ENCODE assay signal across 7 mouse cellular contexts in genomic region chr2:66179782-66180181, GRCm38 (mm10). TPM values are rescaled to one million over a fixed set of nuclear protein-coding genes. Genes with fewer than 3 reads are reported as not detected.
DNase-seq lines count a peak whose midpoint lies in the region; ATAC-seq and TF ChIP-seq lines count a peak whose summit lies in the region.

No protein-coding gene starts in this region.

- no peaks in the 10 kb centered on the region for H3K27me3 ChIP-seq in kidney, embryonic 16.5 days (ENCODE audit: insufficient read depth, low read length)
- no peaks in the 10 kb centered on the region for H3K27me3 ChIP-seq in forebrain, postnatal 0 days (ENCODE audit: insufficient read depth, low read length)
- H3K27me3 ChIP-seq in midbrain, embryonic 13.5 days, result no peaks in the 10 kb centered on the region

- DNase-seq in kidney, adult 8-10 months, result no peak
- DNase-seq in c-Kit-positive CD71-negative TER-119-negative erythroid progenitor cells, embryonic 14.5 days (ENCODE audit: low read depth), result peak; percentile 7
- peak; percentile 77 for DNase-seq in forebrain, postnatal 0 days
- no peak for DNase-seq in testis, postnatal 14 days (ENCODE audit: low spot score)

- no peaks in the 10 kb centered on the region for H3K9me3 ChIP-seq in kidney, embryonic 16.5 days (ENCODE audit: low read length)
- H3K9me3 ChIP-seq in forebrain, postnatal 0 days (ENCODE audit: low read length), result no peaks in the 10 kb centered on the region
- H3K9me3 ChIP-seq in midbrain, embryonic 13.5 days, result no peaks in the 10 kb centered on the region

- H3K4me2 ChIP-seq in kidney, embryonic 16.5 days (replicated peaks; ENCODE audit: low read depth, low read length), result 0 out of 2 replicates have a peak overlapping the region, but pooled peaks have one; percentile 16
- peak overlapping the region; percentile 42 for H3K4me2 ChIP-seq in forebrain, postnatal 0 days (ENCODE audit: low read depth)
- peak overlapping the region; percentile 27 for H3K4me2 ChIP-seq in midbrain, embryonic 13.5 days (replicated peaks)

- no peak for TF ChIP-seq CTCF in forebrain, postnatal 0 days (IDR thresholded peaks at IDR 0.05; ENCODE audit: low read depth)

- H3K4me3 ChIP-seq in kidney, embryonic 16.5 days (ENCODE audit: low read length), result peak overlapping the region; percentile 16; the same call in 1 of the 2 replicates
- H3K4me3 ChIP-seq in forebrain, postnatal 0 days (ENCODE audit: low read depth, low read length), result no peak overlapping the region
- H3K4me3 ChIP-seq in midbrain, embryonic 13.5 days (replicated peaks), result no peak overlapping the region

- WGBS in kidney, embryonic 16.5 days, result 49% methylated on average over 10 of the region's 10 CpGs
- WGBS in forebrain, postnatal 0 days, result 12% methylated on average over 10 of the region's 10 CpGs
- WGBS in midbrain, embryonic 13.5 days, result 25% methylated on average over 10 of the region's 10 CpGs

- H3K27ac ChIP-seq in kidney, embryonic 16.5 days (ENCODE audit: low read length), result no peak overlapping the region
- H3K27ac ChIP-seq in forebrain, postnatal 0 days (ENCODE audit: low read depth, low read length), result no peak overlapping the region
- no peak overlapping the region for H3K27ac ChIP-seq in midbrain, embryonic 13.5 days

- ATAC-seq in kidney, embryonic 16.5 days (ENCODE audit: low FRiP score, low TSS enrichment), result no peak
- peak; percentile 47; the same call in 1 of the 2 replicates for ATAC-seq in forebrain, postnatal 0 days
- no peak for ATAC-seq in midbrain, embryonic 13.5 days
- no peak for ATAC-seq in erythroblast, adult 5-6 weeks (replicated peaks; ENCODE audit: low FRiP score, poor library complexity, severe bottlenecking)

- H3K4me1 ChIP-seq in kidney, embryonic 16.5 days (ENCODE audit: insufficient read depth, low read length), result peaks cover 5% of the 10 kb centered on the region; the same call in 1 of the 2 replicates
- H3K4me1 ChIP-seq in forebrain, postnatal 0 days (ENCODE audit: insufficient read depth), result peaks cover 18% of the 10 kb centered on the region
- peaks cover 36% of the 10 kb centered on the region for H3K4me1 ChIP-seq in midbrain, embryonic 13.5 days (replicated peaks)

- H3K9ac ChIP-seq in kidney, embryonic 16.5 days (replicated peaks; ENCODE audit: low read length), result no peak overlapping the region
- no peak overlapping the region for H3K9ac ChIP-seq in forebrain, postnatal 0 days
- no peak overlapping the region for H3K9ac ChIP-seq in midbrain, embryonic 13.5 days (replicated peaks)

- H3K36me3 ChIP-seq in kidney, embryonic 16.5 days (ENCODE audit: insufficient read depth, low read length), result 0 out of 2 replicates have a peak, but pooled peaks cover 3% of the 10 kb centered on the region
- H3K36me3 ChIP-seq in forebrain, postnatal 0 days (ENCODE audit: insufficient read depth), result no peaks in the 10 kb centered on the region
- H3K36me3 ChIP-seq in midbrain, embryonic 13.5 days, result 0 out of 2 replicates have a peak, but pooled peaks cover 2% of the 10 kb centered on the region

RNA-seq across cellular contexts. Expression of gene Galnt3, which starts 55.0 kb away (rescaled TPM):
- 11.4 and 13.6 TPM in 2 replicates for polyA plus RNA-seq in kidney, embryonic 16.5 days (2015; fragmentation: Nextera tagmentation; extraction: Ambion mirVana)
- total RNA-seq in forebrain, postnatal 0 days (2014; rRNA removed), result 2.0 and 4.6 TPM in 2 replicates
- polyA plus RNA-seq in forebrain, postnatal 0 days (2015; fragmentation: Nextera tagmentation; extraction: Ambion mirVana), result 0.73 and 1.8 TPM in 2 replicates
- polyA plus RNA-seq in midbrain, embryonic 13.5 days (2015; fragmentation: Nextera tagmentation; extraction: Ambion mirVana), result 0.36 and 0.96 TPM in 2 replicates
- total RNA-seq in erythroblast, adult 5-6 weeks (2015; ENCODE audit: low replicate concordance), result 0.58 and 10.7 TPM in 2 replicates
- total RNA-seq in erythroblast, adult 5-6 weeks (2017; ENCODE audit: low replicate concordance), result 4.0 and 5.3 TPM in 2 replicates

Comparison
In these comparisons a context has a peak if more than half of its experiments do, and no peak if none do; other contexts are left out.
1. DNase-seq: peak in c-Kit-positive CD71-negative TER-119-negative erythroid progenitor cells, embryonic 14.5 days (single experiment) and forebrain, postnatal 0 days (single experiment); none in kidney, adult 8-10 months (0 of 2) and testis, postnatal 14 days (single experiment).
2. Peak in every context shown above with its lines, with median percentiles within 50 percentile points of each other: H3K4me2 ChIP-seq.